Mouse (Mus musculus): ENCODE measurements around the gene Wdr92. TPM values are rescaled to one million over a fixed set of nuclear protein-coding genes. Genes with fewer than 3 reads are reported as not detected.

Gene Wdr92
- polyA plus RNA-seq, 1 experiment from 2014 or later: 27.2 TPM

Other genes with a start within 250 kb of the Wdr92 start
- gene Fbxo48, start 230.7 kb upstream of the Wdr92 start, polyA plus RNA-seq (2015; fragmentation: Nextera tagmentation; extraction: Ambion mirVana): 1.4 and 1.6 TPM in 2 replicates
- gene Cnrip1, start 130.5 kb upstream of the Wdr92 start, polyA plus RNA-seq (2015; fragmentation: Nextera tagmentation; extraction: Ambion mirVana): 24.3 and 25.6 TPM in 2 replicates
- 2.2 and 2.6 TPM in 2 replicates for gene Plek, start 129.7 kb upstream of the Wdr92 start, polyA plus RNA-seq (2015; fragmentation: Nextera tagmentation; extraction: Ambion mirVana)
- gene Ppp3r1, start 22.8 kb upstream of the Wdr92 start, polyA plus RNA-seq (2015; fragmentation: Nextera tagmentation; extraction: Ambion mirVana): 100 and 111 TPM in 2 replicates
- gene Pno1, start 29.5 kb downstream of the Wdr92 start, polyA plus RNA-seq (2015; fragmentation: Nextera tagmentation; extraction: Ambion mirVana): 80.1 and 89.9 TPM in 2 replicates
- 96.8 and 116 TPM in 2 replicates for gene C1d, start 75.5 kb downstream of the Wdr92 start, polyA plus RNA-seq (2015; fragmentation: Nextera tagmentation; extraction: Ambion mirVana)

Data from intestine, embryonic 15.5 days (tissue).